Mouse (Mus musculus) hindbrain, embryonic 16.5 days (tissue): ENCODE results near the gene Cmss1. TPM values are rescaled to one million over a fixed set of nuclear protein-coding genes. Genes with fewer than 3 reads are reported as not detected.

ENCODE experiments used
- ATAC-seq: fragments of 200-750 bp; cut with Nextera tagmentation; 2 replicates; pipeline ENCODE4 v1.8.0; 2017; ENCODE audit warnings: moderate TSS enrichment, moderate library complexity
- H3K27ac ChIP-seq: fragments of 300-500 bp; sonication (generic); 2 replicates; pipeline ENCODE4 v1.5.1; 2014; ENCODE audit warnings: low read depth, mild to moderate bottlenecking, control low read depth, low read length, moderate library complexity
- H3K27me3 ChIP-seq: fragments of 300-500 bp; sonication (generic); replicated peaks from 2 replicates; pipeline ENCODE4 v1.6.1; 2014; ENCODE audit warnings: low read length; ENCODE audit not compliant: control insufficient read depth, insufficient read depth
- H3K36me3 ChIP-seq: fragments of 300-500 bp; sonication (generic); 2 replicates; pipeline ENCODE4 v1.6.1; 2014; ENCODE audit warnings: mild to moderate bottlenecking, low read length, moderate library complexity, mixed read lengths; ENCODE audit not compliant: control insufficient read depth, insufficient read depth
- H3K4me1 ChIP-seq: fragments of 300-500 bp; sonication (generic); 2 replicates; pipeline ENCODE4 v1.6.1; 2014; ENCODE audit warnings: low read depth, low read length; ENCODE audit not compliant: control insufficient read depth, insufficient read depth
- H3K4me2 ChIP-seq: fragments of 300-500 bp; sonication (generic); 2 replicates; pipeline ENCODE4 v1.6.1; 2014; ENCODE audit warnings: mild to moderate bottlenecking, low read length, control low read depth, moderate library complexity
- H3K4me3 ChIP-seq: fragments of 300-500 bp; sonication (generic); 2 replicates; pipeline ENCODE4 v1.5.1; 2014; ENCODE audit warnings: mild to moderate bottlenecking, low read length, control low read depth, moderate library complexity
- H3K9ac ChIP-seq: fragments of 300-500 bp; sonication (generic); 2 replicates; pipeline ENCODE4 v1.6.1; 2014; ENCODE audit warnings: low read depth, mild to moderate bottlenecking, control low read depth, low read length, moderate library complexity
- H3K9me3 ChIP-seq: fragments of 300-500 bp; sonication (generic); 2 replicates; pipeline ENCODE4 v1.6.1; 2014; ENCODE audit warnings: mild to moderate bottlenecking, low read length, moderate library complexity; ENCODE audit not compliant: control insufficient read depth
- WGBS: fragments of 180-500 bp; shearing (Covaris S2); extraction: QIAGEN DNeasy Blood & Tissue Kit; methylation state at CpG from one replicate; pipeline ENCODE4 v1.1.7; 2014; 5-methylcytosine and 5-hydroxymethylcytosine counted together
- polyA plus RNA-seq: library from polyadenylated mRNA; unstranded; fragments of >200 nt; fragmentation: Nextera tagmentation; extraction: Ambion mirVana; gene quantifications from 2 replicates; pipeline ENCODE4 v1.2.1, GENCODE M21; 2015

The Cmss1 gene
- polyA plus RNA-seq, 1 experiment from 2014 or later: 38.4 TPM

GRCm38 (mm10) chr16:57434640-57435039 lies 172.0 kb downstream of the Cmss1 start:
- no peak for ATAC-seq
- Histone ChIP-seq H3K9me3 (no peaks in the 10 kb centered on the region), H3K4me1 (peaks cover 7% of the 10 kb centered on the region), H3K27ac (no peak overlapping the region), H3K27me3 (no peaks in the 10 kb centered on the region), H3K9ac (no peak overlapping the region), H3K4me3 (no peak overlapping the region), H3K4me2 (no peak overlapping the region), H3K36me3 (no peaks in the 10 kb centered on the region)
- WGBS: 87% methylated on average over 3 of the region's 3 CpGs

DNA sequence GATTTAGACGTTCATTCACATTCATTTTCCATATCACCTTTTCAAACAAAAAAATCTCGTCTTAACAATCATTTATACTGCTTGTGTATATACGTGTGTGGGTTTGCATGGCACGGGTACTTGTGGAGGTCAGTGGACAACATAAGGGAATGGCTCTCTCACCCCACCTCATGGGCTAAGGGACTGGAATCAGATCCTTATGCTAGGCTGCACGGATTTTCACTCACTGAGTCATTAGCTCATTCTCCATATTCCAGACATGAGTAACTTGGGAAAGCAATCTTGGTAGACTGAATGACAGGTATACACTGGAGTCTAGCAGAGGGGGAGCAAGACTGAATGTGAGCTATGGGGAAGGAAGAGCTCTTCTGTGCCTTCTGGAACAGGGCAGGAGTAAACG lies 173.0 kb downstream of the Cmss1 start:
- Histone ChIP-seq H3K9me3 (no peaks in the 10 kb centered on the region), H3K4me1 (peaks cover 7% of the 10 kb centered on the region), H3K36me3 (no peaks in the 10 kb centered on the region), H3K4me3 (no peak overlapping the region), H3K27me3 (no peaks in the 10 kb centered on the region), H3K4me2 (no peak overlapping the region), H3K27ac (no peak overlapping the region), H3K9ac (no peak overlapping the region)
- 90% methylated on average over 6 of the region's 6 CpGs for WGBS
- no peak for ATAC-seq

GRCm38 (mm10) chr16:57433173-57433572 lies 173.5 kb downstream of the Cmss1 start:
- Histone ChIP-seq H3K27ac (no peak overlapping the region), H3K9me3 (no peaks in the 10 kb centered on the region), H3K27me3 (no peaks in the 10 kb centered on the region), H3K9ac (no peak overlapping the region), H3K4me2 (no peak overlapping the region), H3K36me3 (no peaks in the 10 kb centered on the region), H3K4me3 (no peak overlapping the region), H3K4me1 (peaks cover 3% of the 10 kb centered on the region)
- WGBS: 87% methylated on average over 4 of the region's 4 CpGs
- ATAC-seq: no peak

DNA sequence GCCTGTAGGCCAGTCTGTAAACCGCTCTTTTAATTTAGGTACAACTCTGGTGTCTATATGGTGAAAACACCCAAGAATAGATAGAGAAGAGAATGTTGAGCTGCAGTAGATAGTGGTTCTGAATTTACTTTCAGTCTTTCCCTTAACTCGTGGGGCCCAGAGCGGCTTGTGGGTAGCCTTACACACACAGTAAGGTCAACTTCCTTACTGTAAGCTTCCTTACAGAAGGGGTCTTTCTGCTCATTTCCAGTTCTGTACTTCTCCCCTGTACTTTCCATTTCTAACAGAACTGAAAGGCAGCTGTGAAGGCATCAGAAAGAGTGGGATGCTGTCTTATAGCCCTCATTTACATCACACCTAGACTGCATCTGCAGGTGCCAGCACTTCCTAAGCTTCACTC lies 175.4 kb downstream of the Cmss1 start:
- H3K4me2 ChIP-seq: no peak overlapping the region
- no peaks in the 10 kb centered on the region for H3K4me1 ChIP-seq
- H3K27me3 ChIP-seq: no peaks in the 10 kb centered on the region
- WGBS: 98% methylated on average over 3 of the region's 3 CpGs
- H3K4me3 ChIP-seq: no peak overlapping the region
- no peak overlapping the region for H3K27ac ChIP-seq
- H3K9me3 ChIP-seq: no peaks in the 10 kb centered on the region
- H3K9ac ChIP-seq: no peak overlapping the region
- H3K36me3 ChIP-seq: no peaks in the 10 kb centered on the region
- ATAC-seq: no peak

GRCm38 (mm10) chr16:57428977-57429376 lies 177.7 kb downstream of the Cmss1 start:
- WGBS: 87% methylated on average over 5 of the region's 5 CpGs
- H3K9me3 ChIP-seq: no peaks in the 10 kb centered on the region
- no peaks in the 10 kb centered on the region for H3K36me3 ChIP-seq
- H3K4me3 ChIP-seq: no peak overlapping the region
- H3K27ac ChIP-seq: no peak overlapping the region
- no peak overlapping the region for H3K4me2 ChIP-seq
- H3K27me3 ChIP-seq: no peaks in the 10 kb centered on the region
- no peak for ATAC-seq
- H3K9ac ChIP-seq: no peak overlapping the region
- H3K4me1 ChIP-seq: no peaks in the 10 kb centered on the region

DNA sequence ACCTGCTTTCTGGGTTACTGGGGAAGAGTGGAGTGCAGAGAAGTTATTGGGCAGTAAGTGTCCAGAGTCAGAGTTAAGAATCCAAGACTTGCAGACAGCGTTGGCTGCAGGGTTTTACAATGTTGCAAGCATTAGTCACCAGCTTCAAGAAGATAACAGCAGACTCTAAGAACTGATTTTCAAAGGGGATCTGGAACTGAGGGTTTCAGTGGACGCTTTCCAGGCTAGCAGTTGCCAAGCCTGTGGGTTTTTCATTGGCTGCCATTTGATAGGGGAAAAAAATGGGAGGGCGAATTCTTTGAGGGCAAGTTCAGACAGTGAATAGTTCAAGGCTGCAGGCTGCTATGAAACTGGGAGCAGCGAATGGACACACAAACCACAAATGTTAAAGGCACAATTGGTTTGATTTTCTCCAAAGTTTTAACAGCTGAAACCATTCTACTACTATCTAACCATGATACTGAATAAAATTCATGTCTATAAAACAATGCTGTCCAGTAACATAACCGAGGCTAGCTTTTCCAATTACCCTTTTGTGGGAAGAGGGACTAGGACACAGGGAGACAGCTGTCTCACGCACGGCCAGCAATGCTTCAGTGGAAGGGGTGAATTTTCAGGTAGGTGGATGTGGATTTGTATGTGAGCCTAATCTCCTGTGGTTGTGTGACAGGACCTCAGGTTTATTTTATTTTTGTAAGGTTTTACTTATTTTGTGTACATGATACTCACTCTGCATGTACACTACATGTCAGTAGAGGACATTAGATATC lies 179.0 kb downstream of the Cmss1 start:
- H3K9ac ChIP-seq: no peak overlapping the region
- H3K36me3 ChIP-seq: no peaks in the 10 kb centered on the region
- H3K4me2 ChIP-seq: no peak overlapping the region
- no peak overlapping the region for H3K4me3 ChIP-seq
- H3K4me1 ChIP-seq: no peaks in the 10 kb centered on the region
- H3K27ac ChIP-seq: no peak overlapping the region
- no peaks in the 10 kb centered on the region for H3K9me3 ChIP-seq
- no peak for ATAC-seq
- 79% methylated on average over 7 of the region's 7 CpGs for WGBS
- no peaks in the 10 kb centered on the region for H3K27me3 ChIP-seq

GRCm38 (mm10) chr16:57426680-57427079 lies 180.0 kb downstream of the Cmss1 start:
- Histone ChIP-seq H3K9ac (no peak overlapping the region), H3K4me1 (0 out of 2 replicates have a peak, but pooled peaks cover 1% of the 10 kb centered on the region), H3K9me3 (no peaks in the 10 kb centered on the region), H3K4me2 (no peak overlapping the region), H3K27ac (no peak overlapping the region), H3K4me3 (no peak overlapping the region), H3K36me3 (no peaks in the 10 kb centered on the region), H3K27me3 (no peaks in the 10 kb centered on the region)
- ATAC-seq: no peak
- 65% methylated on average over 10 of the region's 10 CpGs for WGBS

GRCm38 (mm10) chr16:57423001-57423800 lies 183.5 kb downstream of the Cmss1 start:
- Histone ChIP-seq H3K4me2 (no peak overlapping the region), H3K36me3 (no peaks in the 10 kb centered on the region), H3K4me3 (no peak overlapping the region), H3K27me3 (no peaks in the 10 kb centered on the region), H3K4me1 (peaks cover 2% of the 10 kb centered on the region; the same call in 1 of the 2 replicates), H3K27ac (no peak overlapping the region), H3K9ac (no peak overlapping the region), H3K9me3 (no peaks in the 10 kb centered on the region)
- 47% methylated on average over 6 of the region's 6 CpGs for WGBS
- no peak for ATAC-seq

GRCm38 (mm10) chr16:57421680-57422417 lies 184.8 kb downstream of the Cmss1 start:
- no peaks in the 10 kb centered on the region for H3K36me3 ChIP-seq
- no peak overlapping the region for H3K9ac ChIP-seq
- no peak overlapping the region for H3K4me2 ChIP-seq
- 0 out of 2 replicates have a peak, but pooled peaks have one; percentile 38 for ATAC-seq
- H3K4me1 ChIP-seq: peaks cover 2% of the 10 kb centered on the region; the same call in 1 of the 2 replicates
- H3K4me3 ChIP-seq: no peak overlapping the region
- WGBS: 68% methylated on average over 7 of the region's 7 CpGs
- no peaks in the 10 kb centered on the region for H3K27me3 ChIP-seq
- H3K9me3 ChIP-seq: no peaks in the 10 kb centered on the region
- no peak overlapping the region for H3K27ac ChIP-seq
